Mouse (Mus musculus) spleen, embryonic (tissue): ENCODE results near the gene Smg5.
"Not testable (repeated sequence)": the region's sequence is repeated elsewhere in the genome, so short reads cannot be mapped to it uniquely, and the experiment has no call there.

Experiments
- CTCF ChIA-PET: fragments of 350-600 bp; sonication (Branson Sonifier 250); formaldehyde crosslinking; loops from one replicate; lab custom pipeline; 2022; lab: Charles Lee

Smg5 gene

GRCm38 (mm10) chr3:88352907-88353306 is 16.8 kb downstream of the Smg5 start:
- CTCF ChIA-PET = no interaction called here

GRCm38 (mm10) chr3:88354396-88355165 is 18.5 kb downstream of the Smg5 start:
- CTCF ChIA-PET = no interaction called here

GRCm38 (mm10) chr3:88359584-88359983 is 23.5 kb downstream of the Smg5 start:
- CTCF ChIA-PET = no interaction called here

GRCm38 (mm10) chr3:88359989-88360388 is 23.9 kb downstream of the Smg5 start:
- CTCF ChIA-PET = no interaction called here

GRCm38 (mm10) chr3:88361096-88361495 is 25.0 kb downstream of the Smg5 start:
- CTCF ChIA-PET = no interaction called here

- CTCF ChIA-PET = no interaction called here
Observed at GRCm38 (mm10) chr3:88361612-88362313, 25.7 kb downstream of the Smg5 start.

- CTCF ChIA-PET = no interaction called here
Observed at GRCm38 (mm10) chr3:88363700-88364099, 27.6 kb downstream of the Smg5 start.

- CTCF ChIA-PET = no interaction called here
Observed at GRCm38 (mm10) chr3:88364337-88364736, 28.3 kb downstream of the Smg5 start, which contains the start of gene Paqr6. Gene Paqr6, plus strand, starts transcription at chr3:88364584.

- CTCF ChIA-PET = no interaction called here
Observed at GRCm38 (mm10) chr3:88365705-88366361, 29.8 kb downstream of the Smg5 start.

GRCm38 (mm10) chr3:88366830-88367428 is 30.9 kb downstream of the Smg5 start:
- CTCF ChIA-PET = not testable (repeated sequence)

- CTCF ChIA-PET = not testable (repeated sequence)
Observed at GRCm38 (mm10) chr3:88367517-88367916, 31.5 kb downstream of the Smg5 start.

- CTCF ChIA-PET = not testable (repeated sequence)
Observed at GRCm38 (mm10) chr3:88368511-88368910, 32.5 kb downstream of the Smg5 start.

GRCm38 (mm10) chr3:88372643-88373042 is 36.6 kb downstream of the Smg5 start, which contains the start of gene Bglap3:
Gene Bglap3, minus strand, starts transcription at chr3:88372743.
- CTCF ChIA-PET = not testable (repeated sequence)

- CTCF ChIA-PET = not testable (repeated sequence)
Observed at GRCm38 (mm10) chr3:88375750-88376626, 39.9 kb downstream of the Smg5 start.

- CTCF ChIA-PET = not testable (repeated sequence)
Observed at GRCm38 (mm10) chr3:88376644-88377043, 40.6 kb downstream of the Smg5 start.

GRCm38 (mm10) chr3:88378599-88378998 is 42.5 kb downstream of the Smg5 start, which contains the start of gene Bglap2:
Gene Bglap2, minus strand, starts transcription at chr3:88378699.
- CTCF ChIA-PET = not testable (repeated sequence)

- CTCF ChIA-PET = interaction anchor here (0.6 kb wide), 1 partner anchor 44 kb away, joined by 3 read pairs; no protein-coding TSS in a partner anchor
Observed at GRCm38 (mm10) chr3:88381389-88382315, 45.6 kb downstream of the Smg5 start.

- CTCF ChIA-PET = not testable (repeated sequence)
Observed at GRCm38 (mm10) chr3:88382383-88382782, 46.3 kb downstream of the Smg5 start.

GRCm38 (mm10) chr3:88384364-88384763 is 48.3 kb downstream of the Smg5 start, which contains the start of gene Bglap:
Gene Bglap, minus strand, starts transcription at chr3:88384464.
- CTCF ChIA-PET = no interaction called here
